Mouse (Mus musculus) left cerebral cortex, adult 11 months (tissue): ENCODE results near the gene Serp2.

Experiments used
- DNase-seq: peaks from one replicate; pipeline ENCODE4 v3.0.0; 2022; ENCODE audit warnings: low spot score

Serp2 gene

GRCm38 (mm10) chr14:76556852-76557208, at the start of gene Serp2:
Serp2 (minus strand) TSS chr14:76556889.
- DNase-seq = no peak

- DNase-seq = no peak
Measured at GRCm38 (mm10) chr14:76605931-76606534, 49.3 kb upstream of the Serp2 start.

- DNase-seq = no peak
Measured at GRCm38 (mm10) chr14:76604012-76604411, 47.3 kb upstream of the Serp2 start.

- no peak for DNase-seq
Measured at GRCm38 (mm10) chr14:76601654-76602053, 45.0 kb upstream of the Serp2 start.

GRCm38 (mm10) chr14:76600391-76600790, 43.7 kb upstream of the Serp2 start:
- no peak for DNase-seq

GRCm38 (mm10) chr14:76599706-76600105, 43.0 kb upstream of the Serp2 start:
- no peak for DNase-seq

GRCm38 (mm10) chr14:76598518-76599216, 42.0 kb upstream of the Serp2 start:
- peak; percentile 22 for DNase-seq

- no peak for DNase-seq
Measured at GRCm38 (mm10) chr14:76597751-76598150, 41.1 kb upstream of the Serp2 start.

GRCm38 (mm10) chr14:76595048-76595859, 38.6 kb upstream of the Serp2 start:
- no peak for DNase-seq

GRCm38 (mm10) chr14:76594351-76594885, 37.7 kb upstream of the Serp2 start:
- DNase-seq = no peak

- DNase-seq = no peak
Measured at GRCm38 (mm10) chr14:76593630-76594193, 37.0 kb upstream of the Serp2 start.

GRCm38 (mm10) chr14:76592721-76593120, 36.0 kb upstream of the Serp2 start:
- no peak for DNase-seq

GRCm38 (mm10) chr14:76592090-76592489, 35.4 kb upstream of the Serp2 start:
- no peak for DNase-seq

- no peak for DNase-seq
Measured at GRCm38 (mm10) chr14:76590134-76590533, 33.4 kb upstream of the Serp2 start.

- no peak for DNase-seq
Measured at GRCm38 (mm10) chr14:76589671-76590070, 33.0 kb upstream of the Serp2 start.

- no peak for DNase-seq
Measured at GRCm38 (mm10) chr14:76585831-76586405, 29.2 kb upstream of the Serp2 start.

- no peak for DNase-seq
Measured at GRCm38 (mm10) chr14:76583985-76584384, 27.3 kb upstream of the Serp2 start.

GRCm38 (mm10) chr14:76581974-76582922, 25.6 kb upstream of the Serp2 start:
- DNase-seq = no peak

- DNase-seq = no peak
Measured at GRCm38 (mm10) chr14:76579660-76580061, 23.0 kb upstream of the Serp2 start.

GRCm38 (mm10) chr14:76577840-76578239, 21.2 kb upstream of the Serp2 start:
- DNase-seq = no peak

- no peak for DNase-seq
Measured at GRCm38 (mm10) chr14:76570292-76570691, 13.6 kb upstream of the Serp2 start.
